Mouse (Mus musculus): ENCODE data around the gene Morc1.

Gene Morc1

GRCm38 (mm10) chr16:48431027-48431426, at the start of gene Morc1:
TSS of gene Morc1 (plus strand) at chr16:48431237.
- DNase-seq (ENCODE audit: low spot score in 2 of 2), result no peak

GRCm38 (mm10) chr16:48383582-48384257, 47.3 kb upstream of the Morc1 start:
- DNase-seq (ENCODE audit: low spot score in 2 of 2), result no peak

- DNase-seq (ENCODE audit: low spot score in 2 of 2), result no peak
Measured at GRCm38 (mm10) chr16:48386982-48387381, 44.1 kb upstream of the Morc1 start.

GRCm38 (mm10) chr16:48395278-48395677, 35.8 kb upstream of the Morc1 start:
- DNase-seq (ENCODE audit: low spot score in 2 of 2), result no peak

- no peak for DNase-seq (ENCODE audit: low spot score in 2 of 2)
Measured at GRCm38 (mm10) chr16:48402963-48403362, 28.1 kb upstream of the Morc1 start.

- DNase-seq (ENCODE audit: low spot score in 2 of 2), result no peak
Measured at GRCm38 (mm10) chr16:48403423-48403822, 27.6 kb upstream of the Morc1 start.

GRCm38 (mm10) chr16:48404009-48404408, 27.0 kb upstream of the Morc1 start:
- DNase-seq (ENCODE audit: low spot score in 2 of 2), result no peak

- no peak for DNase-seq (ENCODE audit: low spot score in 2 of 2)
Measured at GRCm38 (mm10) chr16:48405674-48406403, 25.2 kb upstream of the Morc1 start.

GRCm38 (mm10) chr16:48409580-48409979, 21.5 kb upstream of the Morc1 start:
- no peak for DNase-seq (ENCODE audit: low spot score in 2 of 2)

GRCm38 (mm10) chr16:48410125-48410524, 20.9 kb upstream of the Morc1 start:
- DNase-seq (ENCODE audit: low spot score in 2 of 2), result no peak

- DNase-seq (ENCODE audit: low spot score in 2 of 2), result no peak
Measured at GRCm38 (mm10) chr16:48412246-48412645, 18.8 kb upstream of the Morc1 start, which contains the start of gene Gm5485. TSS of gene Gm5485 (minus strand) at chr16:48412416.

GRCm38 (mm10) chr16:48418557-48418956, 12.5 kb upstream of the Morc1 start:
- no peak for DNase-seq (ENCODE audit: low spot score in 2 of 2)

GRCm38 (mm10) chr16:48419035-48419434, 12.0 kb upstream of the Morc1 start:
- DNase-seq (ENCODE audit: low spot score in 2 of 2), result no peak

GRCm38 (mm10) chr16:48422501-48422900, 8.5 kb upstream of the Morc1 start:
- no peak for DNase-seq (ENCODE audit: low spot score in 2 of 2)

- DNase-seq (ENCODE audit: low spot score in 2 of 2), result no peak
Measured at GRCm38 (mm10) chr16:48424069-48424468, 7.0 kb upstream of the Morc1 start.

- no peak for DNase-seq (ENCODE audit: low spot score in 2 of 2)
Measured at GRCm38 (mm10) chr16:48429427-48429826, 1.6 kb upstream of the Morc1 start.

- no peak for DNase-seq (ENCODE audit: low spot score in 2 of 2)
Measured at GRCm38 (mm10) chr16:48435454-48435853, 4.4 kb downstream of the Morc1 start.

GRCm38 (mm10) chr16:48437476-48437875, 6.4 kb downstream of the Morc1 start:
- no peak for DNase-seq (ENCODE audit: low spot score in 2 of 2)

GRCm38 (mm10) chr16:48444589-48444988, 13.6 kb downstream of the Morc1 start:
- no peak for DNase-seq (ENCODE audit: low spot score in 2 of 2)

GRCm38 (mm10) chr16:48446161-48446925, 15.3 kb downstream of the Morc1 start:
- DNase-seq (ENCODE audit: low spot score in 2 of 2), result no peak

GRCm38 (mm10) chr16:48453264-48453663, 22.2 kb downstream of the Morc1 start:
- DNase-seq (ENCODE audit: low spot score in 2 of 2), result no peak

- no peak for DNase-seq (ENCODE audit: low spot score in 2 of 2)
Measured at GRCm38 (mm10) chr16:48473396-48473795, 42.4 kb downstream of the Morc1 start.
